Mouse (Mus musculus) embryonic fibroblast, embryonic 13.5 days (primary cell): Measurements from ENCODE around the gene Izumo1.

Experiments
- CTCF ChIP-seq: IDR thresholded peaks from 2 replicates; pipeline ENCODE4 v1.5.1; 2011; ENCODE audit warnings: mild to moderate bottlenecking, control low read depth, low read length, moderate library complexity, borderline replicate concordance; ENCODE audit not compliant: insufficient read depth
- POLR2A ChIP-seq: IDR thresholded peaks from 2 replicates; pipeline ENCODE4 v1.6.1; 2011; ENCODE audit warnings: low read depth, mild to moderate bottlenecking, control low read depth, low read length, moderate library complexity

DNA sequence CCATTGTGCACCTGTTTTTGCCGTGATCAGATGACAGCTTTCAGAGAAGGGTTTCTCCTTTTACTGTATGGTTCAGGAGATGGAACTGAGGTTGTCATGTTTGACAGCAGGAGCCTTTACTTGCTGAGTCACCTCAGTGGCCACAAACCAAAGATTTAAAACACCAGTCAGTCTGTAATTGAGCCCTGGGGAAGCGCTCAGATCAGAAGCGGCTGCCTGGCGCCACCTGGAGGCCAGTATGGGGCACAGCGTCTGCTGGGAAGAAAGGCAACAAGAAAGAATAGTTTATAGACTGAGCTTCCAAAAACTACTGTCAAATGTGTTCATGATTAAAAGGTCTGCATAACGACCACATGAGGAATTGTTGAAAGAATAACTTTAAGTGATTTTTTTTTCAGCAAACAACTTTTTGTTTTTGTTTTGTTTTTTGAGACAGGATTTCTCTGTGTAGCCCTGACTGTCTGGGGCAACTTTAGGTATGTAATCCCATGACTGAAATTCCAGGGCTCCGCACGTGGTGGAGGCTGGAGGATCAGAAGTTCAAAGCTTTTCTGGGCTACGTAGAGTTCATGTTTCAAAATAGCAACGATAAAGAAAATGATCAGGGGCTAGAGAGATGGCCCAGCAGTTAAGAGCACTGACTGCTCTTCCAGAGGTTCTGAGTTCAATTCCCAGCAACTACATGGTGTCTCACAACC lies 28.3 kb upstream of the Izumo1 start:
- TF ChIP-seq CTCF (peak; percentile 71), POLR2A (no peak)
